Mouse (Mus musculus): ENCODE data around the gene Syna.

GRCm38 (mm10) chr5:134606314-134606713 lies 46.3 kb upstream of the Syna start:
- no peak for TF ChIP-seq CTCF (IDR thresholded peaks at IDR 0.05; ENCODE audit: low read depth, low read length)
- TF ChIP-seq POLR2A (IDR thresholded peaks at IDR 0.05; ENCODE audit: borderline replicate concordance, low read depth, low read length): no peak

All from bone marrow macrophage, adult 2 months (primary cell).